ENCODE assay signal across 19 mouse cellular contexts in the genomic region with DNA sequence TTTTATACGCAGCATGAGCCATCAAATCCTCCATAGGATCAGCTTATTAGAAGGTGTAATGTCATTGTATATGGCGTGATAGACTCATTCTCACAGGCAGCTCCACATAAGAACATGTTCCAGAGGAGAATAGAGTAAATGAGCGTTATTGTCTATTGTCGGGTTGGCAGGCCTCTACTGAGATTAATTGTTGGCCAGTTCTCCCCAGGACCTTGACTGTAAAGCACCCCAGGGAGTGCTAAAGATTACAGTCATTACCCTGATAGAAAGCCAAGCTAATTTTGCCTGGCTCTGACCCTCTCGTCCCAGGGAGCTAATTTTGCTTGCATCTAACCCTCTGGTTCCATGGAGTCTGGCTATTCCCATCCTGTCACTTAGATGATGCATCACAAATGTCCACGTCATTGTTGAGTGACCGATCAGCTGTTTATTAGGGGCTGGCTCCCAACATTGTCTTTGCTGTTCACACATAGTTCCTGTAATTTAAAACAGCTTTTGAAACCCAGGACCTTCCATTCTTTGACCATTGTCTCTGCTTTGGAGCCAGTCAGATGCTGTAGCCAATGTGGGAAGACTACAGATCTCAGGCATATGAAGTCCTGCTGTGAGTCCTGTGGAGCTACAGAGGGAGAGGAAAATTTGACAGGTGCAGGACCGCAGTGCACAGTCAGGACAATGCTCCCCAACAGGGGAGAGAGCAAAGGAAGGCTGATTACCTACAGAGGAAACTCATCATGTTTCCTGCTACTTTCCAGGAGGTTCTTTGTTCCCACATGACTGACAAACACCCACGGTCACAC. TPM values are rescaled to one million over a fixed set of nuclear protein-coding genes. Genes with fewer than 3 reads are reported as not detected.
A peak's percentile ranks its signal among the peaks of the same experiment; 100 is the strongest.
DNase-seq lines count a peak whose midpoint lies in the region; ATAC-seq lines count a peak whose summit lies in the region.
"Had no signal": no experiment of that assay in that cellular context is flagged by ENCODE, and none has a peak within 500 bp of the region (broad histone marks: within the 10 kb centered on the region; RNA-seq: fewer than 3 reads in every experiment).

No protein-coding gene starts in this region.

- H3K27me3 ChIP-seq in forebrain, embryonic 10.5 days (ENCODE audit: poor library complexity, severe bottlenecking): no peaks in the 10 kb centered on the region
- peaks cover 29% of the 10 kb centered on the region for H3K27me3 ChIP-seq in hindbrain, embryonic 13.5 days
- H3K27me3 ChIP-seq in midbrain, embryonic 13.5 days: peaks cover 19% of the 10 kb centered on the region; the same call in 1 of the 2 replicates

- no peak overlapping the region for H3K4me3 ChIP-seq in forebrain, embryonic 10.5 days
- no peak overlapping the region for H3K4me3 ChIP-seq in hindbrain, embryonic 13.5 days
- H3K4me3 ChIP-seq in midbrain, embryonic 13.5 days (replicated peaks): no peak overlapping the region
- H3K4me3 ChIP-seq: erythroblast, embryonic 14.5 days had no signal

- ATAC-seq in hindbrain, embryonic 13.5 days (ENCODE audit: low FRiP score): peak; percentile 79
- peak; percentile 85 for ATAC-seq in midbrain, embryonic 13.5 days
- ATAC-seq in monocyte, adult 5-6 weeks (replicated peaks; ENCODE audit: insufficient number of reproducible peaks, low FRiP score, low TSS enrichment, poor library complexity, severe bottlenecking): no peak

- WGBS in forebrain, embryonic 10.5 days: 46% methylated on average over 9 of the region's 9 CpGs
- 23% methylated on average over 9 of the region's 9 CpGs for WGBS in hindbrain, embryonic 13.5 days
- 31% methylated on average over 9 of the region's 9 CpGs for WGBS in midbrain, embryonic 13.5 days

- no peak overlapping the region for H3K9ac ChIP-seq in hindbrain, embryonic 13.5 days
- H3K9ac ChIP-seq in midbrain, embryonic 13.5 days (replicated peaks): no peak overlapping the region
- H3K9ac ChIP-seq: liver, embryonic 14.5 days had no signal

- no peaks in the 10 kb centered on the region for H3K36me3 ChIP-seq in forebrain, embryonic 10.5 days (replicated peaks)
- no peaks in the 10 kb centered on the region for H3K36me3 ChIP-seq in hindbrain, embryonic 13.5 days
- H3K36me3 ChIP-seq in midbrain, embryonic 13.5 days: no peaks in the 10 kb centered on the region

- no peak overlapping the region for H3K4me2 ChIP-seq in hindbrain, embryonic 13.5 days
- H3K4me2 ChIP-seq in midbrain, embryonic 13.5 days (replicated peaks): no peak overlapping the region

- peak; percentile 26 for DNase-seq in adrenal gland, postnatal 10 days
- no peak for DNase-seq in adrenal gland, adult 8-10 months
- no peak for DNase-seq in forebrain, embryonic 10.5 days (ENCODE audit: extremely low spot score, low spot score)
- DNase-seq in left cerebral cortex, adult 8-10 months (ENCODE audit: low spot score in 2 of 2): no peak
- no peak for DNase-seq in frontal cortex, adult 2 months (ENCODE audit: extremely low spot score in 1 of 2, low spot score in 1 of 2)
- DNase-seq: adrenal gland, postnatal 14 days; gastrocnemius, postnatal 25 days; kidney, postnatal 36 days; right cerebral cortex, postnatal 25 days had no signal

- H3K27ac ChIP-seq in forebrain, embryonic 10.5 days: peak overlapping the region; percentile 21; the same call in 1 of the 2 replicates
- no peak overlapping the region for H3K27ac ChIP-seq in hindbrain, embryonic 13.5 days
- no peak overlapping the region for H3K27ac ChIP-seq in midbrain, embryonic 13.5 days
- H3K27ac ChIP-seq: liver, embryonic 14.5 days had no signal

- peaks cover 20% of the 10 kb centered on the region for H3K4me1 ChIP-seq in forebrain, embryonic 10.5 days
- peaks cover 11% of the 10 kb centered on the region for H3K4me1 ChIP-seq in hindbrain, embryonic 13.5 days (replicated peaks)
- H3K4me1 ChIP-seq in midbrain, embryonic 13.5 days (replicated peaks): peaks cover 13% of the 10 kb centered on the region

- H3K9me3 ChIP-seq in forebrain, embryonic 10.5 days: no peaks in the 10 kb centered on the region
- H3K9me3 ChIP-seq in hindbrain, embryonic 13.5 days: no peaks in the 10 kb centered on the region
- H3K9me3 ChIP-seq in midbrain, embryonic 13.5 days: no peaks in the 10 kb centered on the region

RNA-seq across cellular contexts. Expression of gene Palmd, which starts 33.1 kb away (rescaled TPM):
- total RNA-seq in adrenal gland, postnatal 10 days (2021): 10 to 100 TPM; 59.5 to 68.1 TPM
- total RNA-seq in adrenal gland, adult 8-10 months (2022): 10 to 100 TPM; 37.4 to 65.1 (median 51.8) TPM
- 1.0 and 1.7 TPM in 2 replicates for polyA plus RNA-seq in forebrain, embryonic 10.5 days (2016; fragmentation: Nextera tagmentation; extraction: Ambion mirVana)
- 7.5 and 7.8 TPM in 2 replicates for polyA plus RNA-seq in hindbrain, embryonic 13.5 days (2015; fragmentation: Nextera tagmentation; extraction: Ambion mirVana)
- 7.7 and 8.9 TPM in 2 replicates for polyA plus RNA-seq in midbrain, embryonic 13.5 days (2015; fragmentation: Nextera tagmentation; extraction: Ambion mirVana)
- 10 to 100 TPM; 10.6 to 15.4 (median 13.0) TPM for total RNA-seq in left cerebral cortex, adult 8-10 months (2022)
- not detected in 3 replicates for total RNA-seq in monocyte, adult 5-6 weeks (2017)
- polyA plus RNA-seq in frontal cortex, adult 2 months (2012; rRNA removed): 10.8 and 12.8 TPM in 2 replicates
- total RNA-seq: common myeloid progenitor, adult 5-6 weeks had no signal
- polyA plus RNA-seq: erythroblast, embryonic 14.5 days had no signal

RNA-seq across cellular contexts. Expression of gene 4930455H04Rik, which starts 33.8 kb away (rescaled TPM):
- total RNA-seq in adrenal gland, postnatal 10 days (2021): under 1 TPM in 1 of 2 experiments, not detected in 1; 0.21 TPM
- total RNA-seq in adrenal gland, adult 8-10 months (2022): not detected
- not detected in 2 replicates for polyA plus RNA-seq in forebrain, embryonic 10.5 days (2016; fragmentation: Nextera tagmentation; extraction: Ambion mirVana)
- polyA plus RNA-seq in hindbrain, embryonic 13.5 days (2015; fragmentation: Nextera tagmentation; extraction: Ambion mirVana): not detected in 2 replicates
- polyA plus RNA-seq in midbrain, embryonic 13.5 days (2015; fragmentation: Nextera tagmentation; extraction: Ambion mirVana): not detected in 2 replicates
- not detected for total RNA-seq in left cerebral cortex, adult 8-10 months (2022)
- total RNA-seq in monocyte, adult 5-6 weeks (2017): not detected in 3 replicates
- not detected in 2 replicates for polyA plus RNA-seq in frontal cortex, adult 2 months (2012; rRNA removed)
- total RNA-seq: adrenal gland, postnatal 14 days; common myeloid progenitor, adult 5-6 weeks; gastrocnemius, postnatal 25 days; left cerebral cortex, adult 18-20 months had no signal
- polyA plus RNA-seq: erythroblast, embryonic 14.5 days; heart, embryonic 14.5 days; intestine, embryonic 14.5 days; liver, embryonic 14.5 days; stomach, embryonic 14.5 days had no signal

Comparison
In these comparisons a context has a peak if more than half of its experiments do, and no peak if none do; other contexts are left out.
1. RNA of gene Palmd, which starts 33.1 kb away (total RNA-seq): 59.5 to 68.1 TPM in adrenal gland, postnatal 10 days, 37.4 to 65.1 TPM in adrenal gland, adult 8-10 months and 10.6 to 15.4 TPM in left cerebral cortex, adult 8-10 months; not detected in monocyte, adult 5-6 weeks; every median in the first group is over 10 times any median in the second.